Comparison of ENCODE assay signal across 16 mouse cellular contexts in genomic region chr7:46380625-46381024, GRCm38 (mm10). TPM values are rescaled to one million over a fixed set of nuclear protein-coding genes. Genes with fewer than 3 reads are reported as not detected.
DNase-seq lines count a peak whose midpoint lies in the region; TF ChIP-seq lines count a peak whose summit lies in the region.
"Had no signal": no experiment of that assay in that cellular context is flagged by ENCODE, and none has a peak within 500 bp of the region (broad histone marks: within the 10 kb centered on the region; RNA-seq: fewer than 3 reads in every experiment).

No protein-coding gene starts in this region.

- H3K27ac ChIP-seq in layer of hippocampus, adult 2 months, result no peak overlapping the region
- H3K27ac ChIP-seq: heart, embryonic 10.5 days; liver, embryonic 13.5 days; neural tube, embryonic 15.5 days had no signal

- DNase-seq in embryo, embryonic 10 days (ENCODE audit: low spot score), result peak; percentile 12
- DNase-seq in embryo, embryonic 11 days, result no peak
- DNase-seq in layer of hippocampus, adult 2 months (ENCODE audit: low spot score in 2 of 2), result peak in 1 of 2 experiments; percentile 23
- DNase-seq in layer of hippocampus, adult 8-10 months (ENCODE audit: low spot score in 2 of 2), result no peak
- DNase-seq in 416B (ENCODE audit: low read depth) (peak; percentile 70), MN1 (ENCODE audit: low spot score) (peak; percentile 25)
- no peak for DNase-seq in urinary bladder, adult 18-20 months (ENCODE audit: low spot score in 2 of 2)
- DNase-seq in adrenal gland, postnatal 25 days, result no peak
- DNase-seq: adrenal gland, postnatal 14 days; kidney, adult 18-20 months; liver, embryonic 13.5 days; right cerebral cortex, postnatal 4 days; thymus, postnatal 36 days had no signal

- H3K4me3 ChIP-seq in layer of hippocampus, adult 2 months, result no peak overlapping the region
- H3K4me3 ChIP-seq: heart, embryonic 10.5 days; liver, embryonic 13.5 days; neural tube, embryonic 15.5 days had no signal

- peak; percentile 71 for TF ChIP-seq CTCF in layer of hippocampus, adult 2 months (conservative IDR thresholded peaks at IDR 0.05)

RNA-seq across cellular contexts. Expression of gene Myod1, which starts 4.4 kb away (rescaled TPM):
- total RNA-seq in layer of hippocampus, adult 2 months (2021), result under 1 TPM in 1 of 2 experiments, not detected in 1; 0.20 TPM
- total RNA-seq in layer of hippocampus, adult 8-10 months (2022), result under 1 TPM in 1 of 4 experiments, not detected in 3; 0.24 TPM
- not detected in 2 replicates for total RNA-seq in adrenal gland, postnatal 25 days (2021)
- total RNA-seq: adrenal gland, postnatal 14 days; monocyte, adult 5-6 weeks had no signal

RNA-seq across cellular contexts. Expression of gene Kcnc1, which starts 15.7 kb away (rescaled TPM):
- total RNA-seq in layer of hippocampus, adult 2 months (2021), result 100 to 1,000 TPM; 120 TPM
- 100 to 1,000 TPM; 103 to 134 (median 116) TPM for total RNA-seq in layer of hippocampus, adult 8-10 months (2022)
- 0.33 TPM in 2 replicates for total RNA-seq in adrenal gland, postnatal 25 days (2021)
- total RNA-seq: monocyte, adult 5-6 weeks had no signal

Comparison
In these comparisons a context has a peak if more than half of its experiments do, and no peak if none do; other contexts are left out.
1. DNase-seq: peak in embryo, embryonic 10 days (single experiment), 416B (single experiment) and MN1 (single experiment); none in embryo, embryonic 11 days (single experiment), layer of hippocampus, adult 8-10 months (0 of 2), urinary bladder, adult 18-20 months (0 of 2) and adrenal gland, postnatal 25 days (single experiment).
2. RNA of gene Kcnc1, which starts 15.7 kb away (total RNA-seq): 103 to 134 TPM in layer of hippocampus, adult 8-10 months and 120 TPM in layer of hippocampus, adult 2 months; 0.33 TPM in adrenal gland, postnatal 25 days; every median in the first group is over 10 times any median in the second.